Mouse (Mus musculus) kidney, postnatal 25 days (tissue): Measurements from ENCODE around the gene Defb21.
A peak's percentile ranks its signal among the peaks of the same experiment; 100 is the strongest.

Experiments used
- DNase-seq, 2 experiments: peaks; one replicate each; pipeline ENCODE4 v3.0.0; 2021; ENCODE audit warnings: mixed read lengths in 2 of 2

The Defb21 gene

GRCm38 (mm10) chr2:152572114-152572794 lies at the start of gene Defb21:
Defb21 (plus strand) TSS chr2:152572744.
- no peak for DNase-seq

GRCm38 (mm10) chr2:152539944-152540710 lies 32.4 kb upstream of the Defb21 start, which contains the start of gene Defb29:
Defb29 (minus strand) TSS chr2:152540098.
- DNase-seq, result peak; percentile 73 to 87

DNA sequence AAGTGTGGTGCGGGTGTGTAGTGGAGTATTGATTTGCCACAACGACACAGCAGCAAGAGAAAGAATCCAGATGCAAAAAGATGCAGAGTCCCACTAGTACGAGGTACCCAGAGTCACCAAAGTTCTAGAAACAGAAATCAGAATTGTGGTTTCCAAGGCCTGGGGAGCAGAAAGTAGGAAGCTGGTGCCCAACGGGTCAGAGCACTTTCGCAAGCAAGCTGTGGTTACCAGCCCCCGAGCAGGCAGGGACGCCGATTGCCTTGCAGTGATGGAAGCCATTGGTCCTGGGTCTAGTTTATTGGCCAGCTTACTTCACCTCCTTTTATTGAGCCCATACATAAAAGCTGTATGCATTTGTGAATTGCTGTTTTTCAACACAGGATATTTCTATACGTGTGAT lies 30.6 kb upstream of the Defb21 start:
- DNase-seq, result no peak

GRCm38 (mm10) chr2:152542897-152543296 lies 29.6 kb upstream of the Defb21 start:
- no peak for DNase-seq

DNA sequence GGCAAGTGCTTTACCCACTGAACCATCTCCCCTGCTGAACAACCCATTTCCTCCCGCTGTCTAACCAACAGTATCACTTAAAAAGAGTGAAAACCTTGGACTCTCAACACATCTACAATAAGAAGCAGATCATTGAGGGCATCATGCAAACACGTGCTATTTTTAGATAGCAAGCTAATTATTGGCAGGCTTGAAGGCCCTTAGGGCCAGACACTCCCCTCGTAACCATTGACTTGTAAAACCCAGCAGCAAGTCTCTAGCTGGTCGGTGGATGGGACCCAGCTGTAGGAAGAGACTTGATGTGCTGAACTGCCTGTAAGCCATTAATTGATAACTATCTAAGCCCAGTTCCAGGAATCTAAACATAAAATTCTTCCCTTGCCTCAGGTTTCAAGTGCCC lies 29.1 kb upstream of the Defb21 start:
- peak; percentile 35 to 70 for DNase-seq

- peak; percentile 60 to 79 for DNase-seq
Observed at GRCm38 (mm10) chr2:152544691-152545090, 27.9 kb upstream of the Defb21 start.

DNA sequence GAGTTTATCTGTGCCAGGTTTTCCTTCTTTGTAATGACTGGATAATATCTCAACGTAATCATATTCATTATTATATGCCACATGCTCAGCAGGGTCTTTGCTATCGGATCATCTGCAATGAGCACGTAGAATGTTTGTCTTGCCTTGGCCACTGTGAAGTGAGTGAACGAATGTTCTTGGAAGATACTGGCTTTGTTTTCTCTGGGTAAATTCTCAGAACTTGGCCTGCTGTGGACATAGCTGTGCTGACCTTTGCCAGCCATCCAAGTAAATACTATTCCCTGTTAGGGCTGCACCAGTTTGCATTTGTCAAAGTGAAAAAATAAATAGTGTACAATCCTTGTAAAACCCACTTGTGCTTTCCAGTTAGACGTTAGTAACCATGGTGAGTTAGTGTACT lies 24.4 kb upstream of the Defb21 start:
- DNase-seq, result no peak

GRCm38 (mm10) chr2:152553774-152554423 lies 18.6 kb upstream of the Defb21 start:
- peak; percentile 71 to 81 for DNase-seq

GRCm38 (mm10) chr2:152556655-152557054 lies 15.9 kb upstream of the Defb21 start:
- no peak for DNase-seq

- no peak for DNase-seq
Observed at GRCm38 (mm10) chr2:152569038-152569437, 3.5 kb upstream of the Defb21 start, which contains the start of gene Gm17416. Gm17416 (plus strand) TSS chr2:152569338.

DNA sequence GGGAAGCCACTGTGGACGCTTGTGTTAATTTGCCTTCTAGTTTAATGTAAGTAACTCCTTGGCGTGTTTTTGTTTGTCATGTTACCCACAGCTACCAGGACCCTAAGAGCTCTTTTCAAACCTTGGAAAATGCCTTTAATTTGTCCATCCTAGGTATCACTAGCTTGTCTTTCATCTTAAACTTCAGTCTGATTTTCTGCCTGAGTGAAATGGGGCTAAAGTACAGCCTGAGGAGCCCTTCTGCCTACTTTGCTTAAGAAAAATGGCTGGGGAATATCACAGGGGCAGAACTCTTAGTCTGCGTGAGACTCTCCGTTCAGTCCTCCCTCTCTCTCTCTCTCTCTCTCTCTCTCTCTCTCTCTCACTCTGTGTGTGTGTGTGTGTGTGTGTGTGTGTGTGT lies 2.7 kb upstream of the Defb21 start:
- no peak for DNase-seq

DNA sequence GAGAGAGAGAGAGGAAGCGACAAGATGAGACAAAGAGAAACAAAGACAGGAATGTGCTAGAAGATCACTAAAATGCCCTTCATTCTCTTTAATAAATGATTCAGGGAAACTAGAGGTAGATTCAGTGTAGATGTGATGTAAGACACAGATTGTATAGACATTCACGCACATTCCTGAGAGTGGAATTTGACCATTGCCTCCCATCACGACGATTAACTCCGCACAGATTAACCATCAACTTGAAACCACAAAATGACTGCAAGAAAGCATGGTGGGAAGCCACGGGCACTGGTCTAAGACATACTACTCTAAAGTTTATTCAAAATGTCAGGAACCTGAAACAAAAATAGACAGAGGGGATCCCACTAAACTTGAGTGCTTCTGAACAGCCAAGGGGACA lies 2.2 kb upstream of the Defb21 start:
- peak; percentile 50 to 53 for DNase-seq

- no peak for DNase-seq
Observed at GRCm38 (mm10) chr2:152573484-152573883, 940 bp downstream of the Defb21 start.

DNA sequence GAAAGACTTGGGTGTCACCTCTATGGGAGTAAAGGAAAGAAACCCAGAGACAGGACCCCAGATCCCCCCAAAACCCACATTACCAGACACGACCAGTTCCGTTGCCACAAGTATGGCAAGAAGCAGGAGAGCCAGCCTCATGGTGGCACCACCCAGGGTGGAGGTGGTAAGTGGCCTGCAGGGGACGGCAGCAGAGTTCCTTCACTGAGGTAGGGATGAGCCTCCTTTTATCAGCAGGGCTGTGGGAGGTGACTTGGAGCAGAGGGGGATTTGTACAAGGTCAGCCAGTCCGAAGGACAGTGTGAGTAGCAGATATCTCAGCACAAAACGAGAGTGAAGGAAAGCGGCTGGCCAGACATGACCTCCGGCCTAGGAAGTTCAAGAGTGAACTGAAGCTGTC lies 7.6 kb downstream of the Defb21 start, which contains the start of gene Defb19:
Gene Defb19, minus strand, starts transcription at position 206 of the 400 bp plus-strand sequence.
- no peak for DNase-seq

- no peak for DNase-seq
Observed at GRCm38 (mm10) chr2:152580612-152581011, 8.1 kb downstream of the Defb21 start.

DNA sequence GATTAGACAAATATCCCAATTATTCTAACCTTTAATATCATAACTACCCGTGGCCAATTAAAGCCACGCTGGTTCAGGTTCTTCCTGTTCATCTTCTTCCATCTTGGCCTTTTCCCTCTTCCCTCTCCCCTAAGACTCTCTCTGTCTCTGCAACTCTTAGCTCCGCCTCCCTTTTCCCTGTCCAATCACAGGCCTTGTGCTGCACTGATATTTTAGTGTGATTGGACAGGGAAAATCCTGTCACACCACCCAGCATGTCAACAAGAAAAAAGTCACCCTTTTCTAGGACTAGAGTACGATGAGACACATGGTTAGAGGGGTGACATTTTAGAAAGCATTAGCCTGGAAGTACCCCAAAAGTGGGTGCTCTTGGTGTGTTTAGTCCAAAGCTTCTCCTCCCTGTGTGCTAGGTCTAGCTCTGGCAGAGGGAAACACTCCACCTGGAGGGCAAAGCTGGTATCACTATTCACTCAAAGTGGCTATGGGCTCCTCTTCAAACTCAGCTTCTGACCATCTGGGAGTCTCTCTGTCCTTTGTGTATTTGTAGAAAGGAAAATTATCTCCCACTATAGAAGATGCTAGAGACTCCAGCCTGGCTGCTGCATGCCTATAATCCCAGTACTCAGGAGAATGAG lies 14.5 kb downstream of the Defb21 start:
- DNase-seq, result peak in 1 of 2 experiments; percentile 62

DNA sequence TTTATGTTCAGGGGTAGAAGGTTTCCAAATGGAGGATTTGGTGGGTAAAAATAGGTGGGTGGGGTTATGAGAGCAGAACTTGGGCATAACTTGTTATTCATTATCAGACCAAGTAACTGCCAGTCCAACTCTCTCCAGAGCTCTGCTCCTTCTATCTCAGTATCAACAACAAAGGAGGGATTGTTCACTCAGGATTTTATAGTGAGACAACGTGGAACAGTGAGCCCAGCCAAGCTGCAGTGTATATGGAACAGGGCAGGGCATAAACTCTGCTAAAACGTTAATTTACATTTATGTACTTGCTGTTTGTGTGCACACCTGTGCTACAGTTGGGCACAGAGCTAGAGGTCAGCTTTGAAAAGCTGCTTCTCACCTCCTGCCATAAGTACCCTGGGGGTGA lies 15.9 kb downstream of the Defb21 start:
- no peak for DNase-seq

- peak; percentile 33 to 53 for DNase-seq
Observed at GRCm38 (mm10) chr2:152589021-152589420, 16.5 kb downstream of the Defb21 start.

GRCm38 (mm10) chr2:152599299-152599698 lies 26.8 kb downstream of the Defb21 start, which contains the start of gene Defb45:
Defb45 (minus strand) TSS chr2:152599399.
- DNase-seq, result no peak

GRCm38 (mm10) chr2:152600076-152600475 lies 27.5 kb downstream of the Defb21 start:
- DNase-seq, result no peak

- DNase-seq, result no peak
Observed at GRCm38 (mm10) chr2:152601275-152601960, 28.9 kb downstream of the Defb21 start.

DNA sequence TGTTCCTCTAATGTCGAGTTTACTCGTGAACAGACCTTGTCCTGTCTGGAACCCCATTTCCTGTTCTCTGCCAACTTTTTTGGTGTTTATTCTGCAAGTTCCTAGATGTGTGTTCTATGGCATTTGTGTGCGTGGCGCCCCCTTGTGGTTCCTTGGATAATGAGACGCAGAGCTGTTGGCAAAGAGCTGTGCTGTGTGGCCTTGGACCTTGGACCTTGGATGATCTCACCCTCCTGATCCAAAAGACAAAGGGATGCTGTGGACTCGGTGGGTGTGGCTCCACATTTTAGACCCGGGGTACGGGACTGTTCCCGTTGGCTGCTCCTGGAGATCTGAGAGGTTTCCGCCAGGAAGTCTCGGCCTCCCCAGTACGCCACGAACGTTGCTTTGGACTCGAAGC lies 31.5 kb downstream of the Defb21 start, which contains the start of gene Defb36:
Gene Defb36, plus strand, starts transcription at position 271 of the 400 bp plus-strand sequence.
- peak; percentile 74 to 76 for DNase-seq
